Mouse (Mus musculus) midbrain, embryonic 13.5 days (tissue): ENCODE data around the gene Cyfip1. TPM values are rescaled to one million over a fixed set of nuclear protein-coding genes. Genes with fewer than 3 reads are reported as not detected.

Source experiments
- ATAC-seq: fragments of 200-750 bp; cut with Nextera tagmentation; 2 replicates; pipeline ENCODE4 v1.8.0; 2017; ENCODE audit warnings: mild to moderate bottlenecking, moderate TSS enrichment, moderate library complexity
- H3K27ac ChIP-seq: fragments of 300-500 bp; sonication (generic); 2 replicates; pipeline ENCODE4 v1.5.1; 2015; ENCODE audit warnings: inconsistent platforms, mild to moderate bottlenecking, moderate library complexity
- H3K27me3 ChIP-seq: fragments of 300-500 bp; sonication (generic); 2 replicates; pipeline ENCODE4 v1.6.1; 2015; ENCODE audit warnings: mild to moderate bottlenecking, inconsistent platforms
- H3K36me3 ChIP-seq: fragments of 300-500 bp; sonication (generic); 2 replicates; pipeline ENCODE4 v1.6.1; 2015; ENCODE audit warnings: mild to moderate bottlenecking, inconsistent platforms
- H3K4me1 ChIP-seq: fragments of 300-500 bp; sonication (generic); replicated peaks from 2 replicates; pipeline ENCODE4 v1.6.1; 2015; ENCODE audit warnings: inconsistent platforms
- H3K4me2 ChIP-seq: fragments of 300-500 bp; sonication (generic); replicated peaks from 2 replicates; pipeline ENCODE4 v1.6.1; 2015; ENCODE audit warnings: moderate library complexity, mild to moderate bottlenecking, inconsistent platforms
- H3K4me3 ChIP-seq: fragments of 300-500 bp; sonication (generic); replicated peaks from 2 replicates; pipeline ENCODE4 v1.5.1; 2015; ENCODE audit warnings: mild to moderate bottlenecking, inconsistent platforms
- H3K9ac ChIP-seq: fragments of 300-500 bp; sonication (generic); replicated peaks from 2 replicates; pipeline ENCODE4 v1.6.1; 2015; ENCODE audit warnings: mild to moderate bottlenecking, inconsistent platforms
- H3K9me3 ChIP-seq: fragments of 300-500 bp; sonication (generic); 2 replicates; pipeline ENCODE4 v1.6.1; 2016; ENCODE audit warnings: mild to moderate bottlenecking, inconsistent platforms
- WGBS: fragments of 180-500 bp; shearing (Covaris S2); methylation state at CpG from one replicate; pipeline ENCODE4 v1.1.7; 2015; 5-methylcytosine and 5-hydroxymethylcytosine counted together
- polyA plus RNA-seq: library from polyadenylated mRNA; unstranded; fragments of >200 nt; fragmentation: Nextera tagmentation; extraction: Ambion mirVana; gene quantifications from 2 replicates; pipeline ENCODE4 v1.2.1, GENCODE M21; 2015

The Cyfip1 gene
- 52.8 and 56.3 TPM in 2 replicates for polyA plus RNA-seq

DNA sequence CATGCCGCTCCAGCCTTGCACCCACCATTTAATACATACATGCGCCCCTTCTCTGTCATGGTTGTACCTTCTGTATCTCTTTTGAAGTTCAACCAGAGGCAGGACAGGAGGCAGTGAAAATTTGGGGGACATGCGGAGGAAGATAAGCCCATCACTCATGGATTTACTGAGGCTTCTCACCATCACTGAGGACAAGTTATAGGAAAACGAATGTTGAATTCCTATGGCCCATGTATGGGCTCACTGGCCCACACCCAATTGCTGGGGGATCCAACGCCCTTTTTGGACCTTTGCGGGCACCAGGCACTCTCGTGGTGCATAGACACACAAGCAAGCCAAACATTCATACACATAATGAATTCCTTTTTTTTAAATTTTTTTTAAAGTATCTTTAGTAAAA is at the start of gene Cyfip1:
Gene Cyfip1 (plus strand): TSS at position 301 of the 400 bp plus-strand sequence.
- H3K4me2 ChIP-seq = peak within 1 kb of the TSS; percentile 72
- H3K4me3 ChIP-seq = peak within 1 kb of the TSS; percentile 88
- peak within 1 kb of the TSS; percentile 94 for H3K9ac ChIP-seq
- H3K27me3 ChIP-seq = no peaks in the 10 kb centered on the region
- H3K4me1 ChIP-seq = peaks cover 20% of the 10 kb centered on the region
- no peaks in the 10 kb centered on the region for H3K9me3 ChIP-seq
- peak within 1 kb of the TSS; percentile 91 for H3K27ac ChIP-seq
- 52% methylated on average over 7 of the region's 7 CpGs for WGBS
- H3K36me3 ChIP-seq = no peaks in the 10 kb centered on the region
- ATAC-seq = peak; percentile 18

DNA sequence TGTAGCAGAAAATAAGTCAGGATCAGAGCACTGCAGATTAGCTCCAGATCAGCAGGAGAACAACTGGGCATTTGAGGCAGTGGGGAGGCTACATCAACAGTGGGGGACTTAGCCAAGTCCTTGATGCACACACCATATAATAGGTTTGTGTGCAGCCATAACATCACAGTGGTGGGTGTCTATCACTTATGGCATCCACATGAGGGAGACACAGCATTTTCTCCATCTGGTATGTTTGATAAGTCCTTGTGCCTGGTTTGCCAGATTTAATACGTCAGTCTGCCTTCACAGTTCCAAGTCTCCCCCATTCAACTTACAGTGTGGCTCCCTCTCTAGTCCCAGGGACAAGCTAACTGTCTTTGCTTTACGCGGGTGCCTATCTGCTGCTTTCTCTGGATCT is 49.3 kb upstream of the Cyfip1 start:
- Histone ChIP-seq H3K9ac (peak overlapping the region; percentile 49; the same call in 1 of the 2 replicates), H3K9me3 (no peaks in the 10 kb centered on the region), H3K27me3 (no peaks in the 10 kb centered on the region), H3K36me3 (peaks cover 14% of the 10 kb centered on the region), H3K4me3 (no peak overlapping the region), H3K27ac (peak overlapping the region; percentile 35), H3K4me1 (peaks cover 17% of the 10 kb centered on the region), H3K4me2 (no peak overlapping the region)
- no peak for ATAC-seq
- WGBS = 58% methylated on average over 3 of the region's 3 CpGs

GRCm38 (mm10) chr7:55793236-55793951 is 48.2 kb upstream of the Cyfip1 start:
- H3K4me2 ChIP-seq = peak overlapping the region; percentile 76
- H3K27me3 ChIP-seq = no peaks in the 10 kb centered on the region
- H3K9me3 ChIP-seq = no peaks in the 10 kb centered on the region
- H3K9ac ChIP-seq = peak overlapping the region; percentile 91
- H3K27ac ChIP-seq = peak overlapping the region; percentile 81
- peaks cover 20% of the 10 kb centered on the region for H3K36me3 ChIP-seq
- H3K4me3 ChIP-seq = peak overlapping the region; percentile 74
- 35% methylated on average over 13 of the region's 13 CpGs for WGBS
- ATAC-seq = peak; percentile 51
- peaks cover 17% of the 10 kb centered on the region for H3K4me1 ChIP-seq

DNA sequence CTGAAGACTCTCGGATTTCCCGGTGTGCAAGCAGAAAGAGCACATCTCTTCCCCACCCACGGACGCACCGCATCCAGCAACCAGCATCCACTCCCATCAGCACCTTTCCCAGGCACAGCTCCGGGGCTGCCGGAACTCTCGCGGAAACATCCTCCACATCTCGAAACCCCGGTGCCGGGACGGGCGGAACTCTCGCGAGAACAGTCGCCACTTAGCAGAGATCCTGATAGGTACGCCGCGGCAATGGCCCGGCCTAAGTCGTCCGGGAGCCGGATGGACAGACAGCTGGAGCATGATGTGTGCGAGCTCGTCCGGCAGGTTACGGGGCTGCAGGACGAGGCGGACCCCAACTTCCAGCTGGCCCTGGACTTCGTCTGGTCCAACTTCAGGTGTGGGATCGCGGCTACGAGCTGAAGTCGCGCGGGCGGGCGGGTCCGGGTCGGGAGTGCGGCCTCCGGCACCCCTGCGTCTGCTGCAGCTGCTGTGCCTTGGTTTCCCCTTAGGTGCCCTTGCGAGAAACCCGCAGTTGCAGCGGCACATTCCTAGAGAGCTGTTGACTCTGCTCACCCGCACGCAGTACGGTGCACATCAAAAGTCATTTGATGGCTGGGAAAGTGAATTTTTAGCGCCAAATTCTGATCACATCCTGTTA is 47.5 kb upstream of the Cyfip1 start, which contains the start of gene Tubgcp5:
Gene Tubgcp5 (plus strand): TSS at position 203 of the 652 bp plus-strand sequence.
- Histone ChIP-seq H3K27me3 (no peaks in the 10 kb centered on the region), H3K9ac (peak within 1 kb of the TSS; percentile 91), H3K9me3 (no peaks in the 10 kb centered on the region), H3K4me3 (peak within 1 kb of the TSS; percentile 74), H3K4me2 (peak within 1 kb of the TSS; percentile 76), H3K4me1 (peaks cover 17% of the 10 kb centered on the region), H3K27ac (peak within 1 kb of the TSS; percentile 81), H3K36me3 (peaks cover 25% of the 10 kb centered on the region)
- ATAC-seq = peak; percentile 99
- WGBS = under 1% methylated on average over 51 of the region's 51 CpGs

- WGBS = 88% methylated on average over 3 of the region's 3 CpGs
- H3K36me3 ChIP-seq = peaks cover 70% of the 10 kb centered on the region
These were observed 41.6 kb upstream of the Cyfip1 start for GRCm38 (mm10) chr7:55799981-55800380.

GRCm38 (mm10) chr7:55809967-55810366 is 31.6 kb upstream of the Cyfip1 start:
- H3K36me3 ChIP-seq = peaks cover 81% of the 10 kb centered on the region
- H3K4me2 ChIP-seq = no peak overlapping the region

More at GRCm38 (mm10) chr7:55799981-55800380, 41.6 kb upstream of the Cyfip1 start:
- Histone ChIP-seq H3K27ac (no peak overlapping the region), H3K4me3 (no peak overlapping the region), H3K9me3 (no peaks in the 10 kb centered on the region), H3K4me2 (no peak overlapping the region), H3K4me1 (peaks cover 6% of the 10 kb centered on the region), H3K27me3 (no peaks in the 10 kb centered on the region), H3K9ac (no peak overlapping the region)
- ATAC-seq = no peak

DNA sequence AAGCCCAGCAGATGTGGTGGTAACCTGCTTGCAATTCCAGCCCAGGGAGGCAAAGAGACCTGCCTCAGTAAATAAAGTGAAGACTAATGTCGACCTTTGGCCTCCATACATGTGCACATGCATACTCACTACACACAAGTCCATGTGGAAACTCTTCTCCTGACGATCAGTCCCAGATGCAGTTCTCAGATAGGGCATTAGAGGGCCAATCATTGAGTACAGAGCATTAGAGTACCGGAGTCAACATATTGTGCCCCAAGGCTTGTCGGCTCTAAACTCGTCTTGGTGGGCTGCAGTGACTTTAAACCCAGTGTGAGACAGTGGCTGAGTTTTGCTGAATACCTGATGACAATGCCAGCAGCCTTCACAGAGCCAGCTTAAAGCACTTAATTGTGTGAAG is 17.1 kb upstream of the Cyfip1 start:
- Histone ChIP-seq H3K27ac (no peak overlapping the region), H3K4me3 (no peak overlapping the region), H3K27me3 (no peaks in the 10 kb centered on the region), H3K36me3 (peaks cover 87% of the 10 kb centered on the region), H3K9ac (no peak overlapping the region), H3K4me1 (no peaks in the 10 kb centered on the region), H3K4me2 (no peak overlapping the region), H3K9me3 (no peaks in the 10 kb centered on the region)
- WGBS = 88% methylated on average over 5 of the region's 5 CpGs
- ATAC-seq = no peak

More at GRCm38 (mm10) chr7:55809967-55810366, 31.6 kb upstream of the Cyfip1 start:
- Histone ChIP-seq H3K4me1 (no peaks in the 10 kb centered on the region), H3K9me3 (no peaks in the 10 kb centered on the region), H3K4me3 (no peak overlapping the region), H3K27me3 (no peaks in the 10 kb centered on the region), H3K9ac (no peak overlapping the region), H3K27ac (no peak overlapping the region)
- ATAC-seq = no peak
- WGBS = 91% methylated on average over 2 of the region's 2 CpGs

DNA sequence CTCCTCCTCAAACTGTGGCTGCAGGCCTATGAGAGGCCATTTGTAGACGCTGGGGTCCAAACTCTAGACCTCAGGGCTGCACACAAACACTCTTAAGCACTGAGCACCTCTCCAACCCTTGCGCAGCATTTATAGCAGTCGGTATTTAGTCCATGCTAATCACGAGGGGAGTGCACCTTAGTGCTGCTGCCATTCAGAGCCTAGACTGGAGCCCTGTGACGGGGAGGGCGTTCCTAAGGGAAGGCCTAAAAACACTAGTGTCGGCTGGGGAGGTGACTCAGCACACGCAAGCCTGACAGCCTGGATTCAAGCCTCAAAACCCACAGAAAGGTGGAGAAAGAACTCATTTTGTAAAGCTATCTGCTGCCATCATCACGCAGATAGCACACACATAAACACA is 14.0 kb upstream of the Cyfip1 start:
- no peak overlapping the region for H3K27ac ChIP-seq
- peaks cover 79% of the 10 kb centered on the region for H3K36me3 ChIP-seq
- 92% methylated on average over 9 of the region's 9 CpGs for WGBS
- H3K9ac ChIP-seq = no peak overlapping the region
- H3K4me1 ChIP-seq = no peaks in the 10 kb centered on the region
- ATAC-seq = no peak
- H3K27me3 ChIP-seq = no peaks in the 10 kb centered on the region
- H3K4me3 ChIP-seq = no peak overlapping the region
- H3K9me3 ChIP-seq = no peaks in the 10 kb centered on the region
- no peak overlapping the region for H3K4me2 ChIP-seq

- Histone ChIP-seq H3K9ac (no peak overlapping the region), H3K4me2 (no peak overlapping the region), H3K27ac (no peak overlapping the region), H3K4me3 (no peak overlapping the region), H3K27me3 (no peaks in the 10 kb centered on the region), H3K9me3 (no peaks in the 10 kb centered on the region), H3K36me3 (peaks cover 21% of the 10 kb centered on the region), H3K4me1 (peaks cover 8% of the 10 kb centered on the region)
- no peak for ATAC-seq
- whole genome bisulfite sequencing = 83% methylated on average over 4 of the region's 4 CpGs
These were observed 4.7 kb upstream of the Cyfip1 start for GRCm38 (mm10) chr7:55836877-55837276.

DNA sequence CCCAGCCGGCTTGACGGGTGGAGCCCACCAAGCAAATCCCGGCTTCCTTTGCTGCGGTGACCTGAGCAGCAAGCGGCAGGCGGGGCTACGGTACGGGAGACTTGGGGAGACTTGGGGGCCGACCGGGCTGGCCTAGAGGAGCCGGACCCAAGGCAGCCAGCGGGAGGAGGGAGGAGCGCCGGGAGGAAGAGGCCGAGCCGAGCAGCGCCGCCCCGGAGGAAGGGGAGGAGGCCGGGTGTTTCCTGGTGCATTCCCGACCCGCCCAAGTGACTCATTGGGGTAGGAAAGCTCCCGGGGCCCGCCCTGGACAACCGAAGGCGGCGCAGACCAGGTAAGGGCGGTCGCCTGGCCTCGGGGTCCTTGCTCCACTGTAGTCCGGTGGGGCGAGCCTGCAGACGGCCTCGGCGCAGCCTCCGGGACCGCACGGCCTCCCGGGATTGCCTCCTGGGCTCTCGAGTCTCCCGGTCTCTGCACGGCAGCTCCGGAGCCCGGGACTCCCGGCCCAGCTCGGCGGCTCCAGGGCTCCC is 495 bp downstream of the Cyfip1 start:
- H3K36me3 ChIP-seq = no peaks in the 10 kb centered on the region
- H3K4me3 ChIP-seq = peak overlapping the region; percentile 88
- H3K9me3 ChIP-seq = no peaks in the 10 kb centered on the region
- no peaks in the 10 kb centered on the region for H3K27me3 ChIP-seq
- H3K27ac ChIP-seq = peak overlapping the region; percentile 91
- ATAC-seq = peak; percentile 94
- H3K9ac ChIP-seq = peak overlapping the region; percentile 94
- WGBS = under 1% methylated on average over 33 of the region's 47 CpGs
- peak overlapping the region; percentile 72 for H3K4me2 ChIP-seq
- H3K4me1 ChIP-seq = peaks cover 20% of the 10 kb centered on the region

DNA sequence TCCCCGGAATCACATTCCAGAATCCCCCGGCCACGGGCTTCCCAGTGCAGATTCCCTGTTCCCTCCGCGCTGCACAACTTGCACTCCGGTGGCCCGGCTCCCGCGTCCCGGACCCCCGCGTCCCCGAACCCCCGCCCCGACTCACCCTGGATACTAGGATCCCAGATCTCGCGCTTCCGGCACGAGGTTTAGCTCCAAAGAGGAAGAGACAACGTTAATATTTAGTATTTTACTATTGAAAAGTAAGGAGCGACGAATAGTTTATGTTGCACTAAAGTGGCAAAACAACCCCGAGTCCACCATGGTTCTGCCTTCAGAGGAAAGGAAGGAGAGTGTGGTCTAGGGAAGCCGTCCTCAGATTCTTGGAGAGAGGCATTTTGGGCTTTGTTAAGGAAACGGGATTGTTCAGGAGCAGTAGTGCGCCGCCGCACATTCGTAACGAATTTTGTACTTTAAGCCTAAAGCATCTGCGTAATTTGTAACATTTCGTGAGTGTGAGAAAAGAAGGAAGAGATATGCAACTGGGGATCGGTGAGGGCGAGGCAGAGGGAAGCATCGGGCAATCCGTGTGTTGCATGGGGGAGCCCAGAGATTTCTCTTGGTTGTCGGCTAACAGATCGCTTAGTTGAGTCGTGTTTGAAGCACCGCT is 1.1 kb downstream of the Cyfip1 start:
- Histone ChIP-seq H3K9me3 (no peaks in the 10 kb centered on the region), H3K4me3 (peak overlapping the region; percentile 88), H3K27ac (peak overlapping the region; percentile 91), H3K9ac (peak overlapping the region; percentile 94), H3K36me3 (no peaks in the 10 kb centered on the region), H3K4me1 (peaks cover 20% of the 10 kb centered on the region), H3K27me3 (no peaks in the 10 kb centered on the region), H3K4me2 (peak overlapping the region; percentile 72)
- peak; percentile 34 for ATAC-seq
- under 1% methylated on average over 40 of the region's 40 CpGs for WGBS
